Mouse (Mus musculus) spleen, adult 2 months (tissue): ENCODE results near the gene Osbpl3. TPM values are rescaled to one million over a fixed set of nuclear protein-coding genes. Genes with fewer than 3 reads are reported as not detected.

Experiments used
- DNase-seq, 2 experiments: peaks; one replicate each; pipeline versions ENCODE4 v3.0.0 to v3.0.0-alpha.2; 2012 to 2021; ENCODE audit warnings: low spot score in 2 of 2, low read depth in 1 of 2
- H3K27ac ChIP-seq: fragments of 200-500 bp; 2 replicates; pipeline ENCODE4 v1.5.1; 2012; ENCODE audit warnings: low read length, inconsistent platforms; ENCODE audit not compliant: insufficient read depth
- H3K27me3 ChIP-seq: fragments of 200-500 bp; 2 replicates; pipeline ENCODE4 v1.6.1; 2012; ENCODE audit warnings: mild to moderate bottlenecking, moderate library complexity, low read length, inconsistent platforms; ENCODE audit not compliant: control insufficient read depth, insufficient read depth
- H3K36me3 ChIP-seq: fragments of 200-500 bp; 2 replicates; pipeline ENCODE4 v1.6.1; 2012; ENCODE audit warnings: mild to moderate bottlenecking, low read length, inconsistent platforms; ENCODE audit not compliant: control insufficient read depth, insufficient read depth
- H3K4me1 ChIP-seq: fragments of 200-500 bp; 2 replicates; pipeline ENCODE4 v1.6.1; 2011; ENCODE audit warnings: inconsistent platforms; ENCODE audit not compliant: control insufficient read depth, insufficient read depth, insufficient read length
- H3K4me3 ChIP-seq: fragments of 200-500 bp; 2 replicates; pipeline ENCODE4 v1.5.1; 2011; ENCODE audit warnings: mild to moderate bottlenecking, inconsistent platforms; ENCODE audit not compliant: insufficient read depth, insufficient read length; ENCODE audit errors: extremely low read depth
- CTCF ChIP-seq: fragments of 200-500 bp; IDR thresholded peaks from 2 replicates; pipeline ENCODE4 v1.5.1; 2011; ENCODE audit warnings: mild to moderate bottlenecking, inconsistent platforms; ENCODE audit not compliant: insufficient read depth, insufficient read length, insufficient replicate concordance; ENCODE audit errors: extremely low read depth
- POLR2A ChIP-seq: fragments of 200-500 bp; IDR thresholded peaks from 2 replicates; pipeline ENCODE4 v1.6.1; 2011; ENCODE audit warnings: low read depth, low read length, inconsistent platforms
- WGBS: fragments of 180-500 bp; shearing (Covaris S2); methylation state at CpG from one replicate; pipeline ENCODE4 v1.1.7; 2018; 5-methylcytosine and 5-hydroxymethylcytosine counted together
- polyA plus RNA-seq: library from polyadenylated mRNA; depleted of rRNA; stranded (reverse); fragments of >200 nt; gene quantifications from 2 replicates; pipeline ENCODE4 v1.2.3, GENCODE M21; 2012

Osbpl3 gene
- polyA plus RNA-seq, 1 experiment: 2.8 TPM

GRCm38 (mm10) chr6:50461585-50461984 is 5.6 kb upstream of the Osbpl3 start:
- 87% methylated on average over 3 of the region's 3 CpGs for WGBS
- Histone ChIP-seq H3K36me3 (no peaks in the 10 kb centered on the region), H3K27me3 (no peaks in the 10 kb centered on the region), H3K27ac (no peak overlapping the region), H3K4me3 (no peak overlapping the region), H3K4me1 (no peaks in the 10 kb centered on the region)
- DNase-seq: no peak
- no peak for TF ChIP-seq POLR2A
- TF ChIP-seq CTCF: no peak

- Histone ChIP-seq H3K4me3 (no peak overlapping the region), H3K27me3 (peaks cover 2% of the 10 kb centered on the region; the same call in 1 of the 2 replicates), H3K27ac (no peak overlapping the region), H3K36me3 (no peaks in the 10 kb centered on the region), H3K4me1 (peaks cover 5% of the 10 kb centered on the region; the same call in 1 of the 2 replicates)
- WGBS: 88% methylated on average over 5 of the region's 5 CpGs
- DNase-seq: no peak
- no peak for TF ChIP-seq CTCF
- no peak for TF ChIP-seq POLR2A
These were observed 4.6 kb upstream of the Osbpl3 start for GRCm38 (mm10) chr6:50460646-50461045.

- Histone ChIP-seq H3K4me3 (no peak overlapping the region), H3K4me1 (peaks cover 7% of the 10 kb centered on the region; the same call in 1 of the 2 replicates), H3K36me3 (no peaks in the 10 kb centered on the region), H3K27ac (no peak overlapping the region), H3K27me3 (peaks cover 4% of the 10 kb centered on the region; the same call in 1 of the 2 replicates)
- TF ChIP-seq POLR2A (no peak), CTCF (no peak)
- DNase-seq: no peak
These were observed 4.2 kb upstream of the Osbpl3 start for GRCm38 (mm10) chr6:50460246-50460645.

- Histone ChIP-seq H3K4me1 (peaks cover 10% of the 10 kb centered on the region; the same call in 1 of the 2 replicates), H3K4me3 (no peak overlapping the region), H3K36me3 (no peaks in the 10 kb centered on the region), H3K27me3 (peaks cover 7% of the 10 kb centered on the region), H3K27ac (no peak overlapping the region)
- no peak for DNase-seq
- WGBS: 30% methylated on average over 5 of the region's 5 CpGs
- TF ChIP-seq POLR2A (no peak), CTCF (no peak)
These were observed 3.3 kb upstream of the Osbpl3 start for GRCm38 (mm10) chr6:50459271-50459670.

GRCm38 (mm10) chr6:50457551-50458348 is 1.7 kb upstream of the Osbpl3 start:
- Histone ChIP-seq H3K4me3 (no peak overlapping the region), H3K27ac (no peak overlapping the region), H3K36me3 (no peaks in the 10 kb centered on the region), H3K4me1 (peaks cover 10% of the 10 kb centered on the region; the same call in 1 of the 2 replicates), H3K27me3 (peaks cover 7% of the 10 kb centered on the region)
- 67% methylated on average over 12 of the region's 12 CpGs for WGBS
- DNase-seq: no peak
- TF ChIP-seq POLR2A (no peak), CTCF (no peak)

- 83% methylated on average over 14 of the region's 14 CpGs for WGBS
- H3K4me1 ChIP-seq: peaks cover 10% of the 10 kb centered on the region; the same call in 1 of the 2 replicates
- no peak overlapping the region for H3K27ac ChIP-seq
- no peaks in the 10 kb centered on the region for H3K36me3 ChIP-seq
- H3K4me3 ChIP-seq: no peak overlapping the region
- TF ChIP-seq CTCF (no peak), POLR2A (no peak)
- H3K27me3 ChIP-seq: peaks cover 7% of the 10 kb centered on the region
- DNase-seq: no peak
These were observed 705 bp upstream of the Osbpl3 start for GRCm38 (mm10) chr6:50456706-50457105.
